Mouse (Mus musculus) urinary bladder, postnatal 25 days (tissue): Measurements from ENCODE around the gene Slc17a9.

Experiments used
- DNase-seq: peaks from one replicate; pipeline ENCODE4 v3.0.0; 2022; ENCODE audit warnings: low spot score

Gene Slc17a9

GRCm38 (mm10) chr2:180724585-180725413, at the start of gene Slc17a9:
Gene Slc17a9 (plus strand): TSS chr2:180725263.
- DNase-seq: peak; percentile 47

DNA sequence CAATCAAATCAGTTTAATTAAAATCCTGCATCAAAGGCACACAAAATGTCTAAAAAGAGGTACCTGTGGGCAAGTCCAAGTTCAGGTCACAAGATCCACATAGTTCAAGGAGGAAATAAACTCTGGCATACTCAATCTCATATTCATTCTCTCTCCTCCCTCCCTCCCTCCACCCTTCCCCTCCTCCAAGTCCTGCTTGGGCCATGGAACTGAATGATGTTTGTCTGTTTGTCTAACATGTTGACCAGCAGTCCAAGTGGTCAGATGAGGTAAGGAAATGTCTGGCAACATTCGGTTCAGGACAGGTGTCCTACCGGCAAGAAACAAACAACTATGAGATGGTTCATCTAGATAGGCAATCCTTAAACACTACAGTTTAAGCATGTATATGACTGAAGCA, 48.4 kb upstream of the Slc17a9 start:
- no peak for DNase-seq

DNA sequence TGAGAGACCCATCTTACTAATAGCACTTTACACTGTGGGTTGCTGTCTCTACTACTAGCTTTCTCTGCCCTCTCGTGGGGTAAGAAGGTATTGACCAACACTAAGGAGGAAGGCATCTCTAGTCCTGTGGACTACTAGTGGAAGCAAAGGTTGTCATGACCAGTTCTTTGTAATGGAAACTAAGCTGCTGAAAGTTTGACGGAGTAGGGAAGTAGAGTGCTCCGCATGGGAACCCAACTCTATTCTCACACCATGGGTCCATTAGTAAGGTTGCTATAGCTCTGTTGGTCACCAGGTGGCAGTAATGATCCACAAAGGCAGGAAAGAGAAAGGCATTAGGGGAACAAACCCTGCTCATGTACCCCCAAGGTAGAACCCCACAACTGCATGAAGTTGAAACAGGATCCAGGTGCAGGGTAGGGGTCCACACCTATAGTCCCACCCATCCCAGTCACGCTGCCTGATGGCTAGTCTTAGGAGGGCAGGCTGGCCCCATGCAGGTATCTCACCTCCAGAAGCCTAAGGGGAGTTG, 46.4 kb upstream of the Slc17a9 start:
- peak; percentile 55 for DNase-seq

- DNase-seq: no peak
Observed at GRCm38 (mm10) chr2:180681225-180681624, 43.8 kb upstream of the Slc17a9 start.

DNA sequence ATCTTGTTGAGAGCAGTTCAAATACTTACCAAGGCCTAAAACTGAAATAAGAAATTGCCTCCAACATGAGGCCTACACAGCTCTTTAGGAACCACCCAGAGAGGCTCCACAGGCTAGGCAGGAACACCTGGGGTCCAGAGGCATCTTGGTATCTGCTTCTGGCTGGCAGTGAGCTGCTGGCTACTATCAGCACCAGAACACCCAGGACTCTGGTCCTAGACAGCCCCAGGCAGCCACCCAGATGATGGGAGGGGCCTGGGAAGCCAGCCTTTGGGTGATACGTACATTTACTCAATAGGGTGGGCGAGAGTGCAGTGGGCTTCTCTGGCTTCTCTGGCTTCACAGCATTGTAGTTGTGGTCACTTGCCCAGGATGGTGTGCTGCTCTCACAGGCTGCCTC, 41.5 kb upstream of the Slc17a9 start:
- no peak for DNase-seq

GRCm38 (mm10) chr2:180684031-180684430, 41.0 kb upstream of the Slc17a9 start:
- no peak for DNase-seq

DNA sequence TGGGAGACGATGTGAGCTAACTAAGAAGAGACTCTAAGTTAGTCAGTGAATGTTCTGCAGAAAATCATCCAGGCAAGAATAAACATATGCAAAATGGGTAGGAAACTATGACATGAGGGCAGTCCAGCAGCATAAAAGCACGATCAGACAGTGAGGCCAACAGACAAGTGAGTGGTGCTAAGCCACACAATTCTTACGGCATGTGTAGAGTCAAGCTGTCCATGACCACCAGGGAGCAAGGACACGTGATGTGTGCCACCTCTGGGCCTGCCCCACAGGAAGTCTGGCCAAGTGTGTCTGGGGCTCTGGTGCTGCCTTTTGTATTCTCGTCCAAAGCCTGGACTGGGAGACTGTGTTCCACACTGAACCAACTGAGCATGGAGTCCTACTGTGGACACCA, 35.2 kb upstream of the Slc17a9 start:
- no peak for DNase-seq

DNA sequence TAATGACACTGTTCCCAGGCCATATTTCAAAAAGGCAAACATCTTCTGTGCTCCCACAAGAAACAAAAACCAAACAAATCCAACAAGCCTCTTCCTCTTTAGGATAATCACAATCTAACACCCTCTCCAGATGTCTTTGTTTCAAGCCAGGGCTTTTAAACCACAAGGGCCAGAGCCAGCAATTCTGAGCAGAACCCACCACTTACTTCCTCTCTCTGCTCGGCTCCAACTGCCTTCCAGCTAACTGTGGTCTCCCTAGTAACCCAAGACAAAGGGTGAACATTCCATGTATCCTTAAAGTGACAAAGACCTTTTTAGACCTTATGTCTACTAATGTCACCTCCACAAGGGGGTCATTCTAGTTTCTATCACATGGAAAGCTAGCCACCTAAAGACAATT, 32.4 kb upstream of the Slc17a9 start:
- DNase-seq: no peak

GRCm38 (mm10) chr2:180695176-180695575, 29.9 kb upstream of the Slc17a9 start:
- no peak for DNase-seq

- DNase-seq: no peak
Observed at GRCm38 (mm10) chr2:180700457-180700856, 24.6 kb upstream of the Slc17a9 start.

DNA sequence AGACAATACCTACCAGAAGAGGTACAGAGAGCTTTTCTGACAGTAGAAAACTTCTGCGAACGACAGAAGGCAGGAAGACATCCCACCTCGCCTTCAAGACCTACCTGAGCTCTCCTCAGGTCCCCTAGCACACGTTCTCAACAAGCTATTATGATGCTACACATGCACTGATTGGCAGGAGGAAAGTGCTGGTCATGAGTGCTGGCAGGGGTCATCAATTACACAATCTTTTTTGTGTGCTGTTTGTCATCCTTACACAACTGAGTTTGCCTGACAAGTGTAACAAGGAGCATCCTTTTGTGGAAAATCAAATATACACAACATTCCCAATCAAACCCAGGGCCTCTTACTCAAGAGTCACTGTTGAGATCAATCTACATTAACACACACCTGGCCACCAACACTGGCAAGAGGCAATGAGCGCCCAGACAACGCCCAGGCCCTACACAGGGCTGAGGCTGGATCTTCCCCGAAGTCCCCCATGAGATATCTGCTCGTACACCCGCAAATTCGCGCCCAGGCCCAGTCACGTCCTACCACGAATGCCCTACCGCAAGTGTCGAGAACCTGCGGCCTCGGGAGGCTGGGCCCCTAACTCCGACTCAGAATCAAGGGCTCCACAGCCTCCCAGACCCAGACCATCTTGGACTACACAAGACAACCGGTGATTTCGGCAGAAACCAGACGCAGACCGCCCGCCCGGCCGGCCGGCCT, 23.9 kb upstream of the Slc17a9 start:
- DNase-seq: no peak

- peak; percentile 89 for DNase-seq
Observed at GRCm38 (mm10) chr2:180701767-180702621, 23.1 kb upstream of the Slc17a9 start.

DNA sequence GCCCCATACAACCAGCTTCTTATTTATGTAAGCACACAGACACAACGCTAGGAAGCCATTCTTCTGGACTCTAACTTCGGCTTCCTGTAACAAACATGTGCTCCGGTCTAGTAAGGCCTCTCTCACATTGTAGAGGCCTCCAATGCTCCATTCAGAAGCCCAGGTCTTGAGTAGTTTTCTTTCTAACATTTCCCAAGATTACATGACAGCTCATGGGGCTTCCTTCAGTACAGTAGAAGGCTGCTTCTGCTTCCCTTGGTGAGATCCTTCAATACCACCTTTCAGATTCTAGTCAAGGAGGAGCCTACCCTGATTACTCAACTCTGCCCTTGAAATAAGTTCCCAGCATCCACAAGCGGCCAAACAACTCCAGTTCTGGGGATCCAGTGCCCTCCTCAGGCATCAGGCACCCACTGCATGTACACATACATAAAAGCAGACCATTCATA, 22.3 kb upstream of the Slc17a9 start:
- no peak for DNase-seq

GRCm38 (mm10) chr2:180703175-180703574, 21.9 kb upstream of the Slc17a9 start:
- DNase-seq: no peak

GRCm38 (mm10) chr2:180703645-180704359, 21.3 kb upstream of the Slc17a9 start:
- DNase-seq: no peak

DNA sequence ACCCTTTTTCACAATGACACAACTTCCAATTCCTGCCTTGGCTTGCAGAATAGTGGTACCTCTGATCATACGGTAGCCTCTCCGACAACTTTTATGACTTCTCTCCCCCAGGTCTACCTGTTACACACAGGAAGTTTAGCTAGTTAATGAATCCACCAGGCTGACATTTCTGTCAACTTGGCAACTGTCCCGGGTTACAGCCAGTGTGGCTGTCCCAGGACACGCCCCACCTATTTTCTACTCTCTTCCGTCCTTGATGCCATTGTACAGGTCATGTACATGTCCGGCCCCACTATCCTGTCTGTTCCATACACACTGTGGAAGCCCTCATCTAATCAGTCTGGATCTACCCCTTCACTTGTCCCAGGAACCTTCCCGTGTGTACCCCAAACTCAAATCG, 20.5 kb upstream of the Slc17a9 start:
- DNase-seq: peak; percentile 38

DNA sequence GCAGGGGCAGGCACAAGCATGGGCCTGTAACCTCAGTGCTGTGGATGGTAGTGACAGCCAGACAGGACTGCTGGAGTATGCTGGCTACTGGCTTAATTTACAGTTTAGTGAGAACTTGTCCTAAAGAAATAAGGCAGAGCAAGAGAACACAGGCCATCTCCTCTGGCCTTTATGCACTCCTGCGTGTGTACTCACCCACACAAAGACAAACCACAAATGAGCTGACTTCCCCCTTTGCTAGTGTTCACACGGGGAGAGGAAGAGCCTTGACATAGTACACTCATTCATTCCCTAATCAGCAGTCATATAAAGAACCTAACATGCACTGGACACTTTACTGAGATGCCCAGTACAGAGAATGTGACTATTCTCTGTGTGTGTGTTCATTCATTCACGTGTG, 20.0 kb upstream of the Slc17a9 start:
- no peak for DNase-seq

GRCm38 (mm10) chr2:180705975-180706374, 19.1 kb upstream of the Slc17a9 start:
- no peak for DNase-seq

DNA sequence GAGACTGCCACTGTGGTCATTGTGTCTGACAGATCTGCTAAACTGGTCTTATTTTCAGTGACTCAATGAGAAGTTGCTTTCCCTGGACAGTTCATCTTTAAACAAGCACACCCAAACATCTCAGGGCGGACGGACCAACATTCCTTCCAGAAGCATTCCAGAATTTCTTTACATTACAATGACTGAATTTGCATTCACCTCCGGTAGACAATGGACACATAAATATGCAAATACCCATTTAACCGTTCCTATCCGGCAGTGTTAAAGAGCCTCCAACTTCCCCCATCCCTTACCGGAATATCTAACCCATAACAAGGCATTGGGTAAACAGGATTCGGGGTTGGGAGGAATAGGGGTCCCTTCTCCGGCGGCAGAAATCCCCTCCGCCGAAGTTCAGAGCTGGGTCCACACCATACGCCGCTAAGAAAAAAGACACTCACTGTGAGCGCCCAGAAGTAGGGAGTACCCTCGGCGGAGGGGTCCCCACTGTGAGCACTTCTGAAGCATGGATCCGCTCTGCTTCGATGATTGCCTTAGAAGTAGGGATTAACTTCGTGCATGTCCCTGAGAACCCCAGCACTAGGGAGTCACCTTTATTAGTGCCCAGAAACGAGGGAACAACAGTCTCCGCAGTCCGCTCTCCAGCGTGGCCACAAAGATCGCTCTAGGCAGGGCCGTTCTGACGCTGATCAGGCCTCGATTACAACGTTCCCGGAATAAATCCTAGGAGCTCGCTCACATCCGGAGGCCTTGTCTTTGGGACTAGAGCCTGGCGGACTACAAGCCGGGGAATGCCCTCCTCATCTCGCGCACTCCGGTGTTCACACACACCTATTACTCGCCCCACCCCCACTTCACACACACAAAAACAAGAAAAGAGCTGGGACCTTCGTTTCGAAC, 15.8 kb upstream of the Slc17a9 start:
- no peak for DNase-seq

DNA sequence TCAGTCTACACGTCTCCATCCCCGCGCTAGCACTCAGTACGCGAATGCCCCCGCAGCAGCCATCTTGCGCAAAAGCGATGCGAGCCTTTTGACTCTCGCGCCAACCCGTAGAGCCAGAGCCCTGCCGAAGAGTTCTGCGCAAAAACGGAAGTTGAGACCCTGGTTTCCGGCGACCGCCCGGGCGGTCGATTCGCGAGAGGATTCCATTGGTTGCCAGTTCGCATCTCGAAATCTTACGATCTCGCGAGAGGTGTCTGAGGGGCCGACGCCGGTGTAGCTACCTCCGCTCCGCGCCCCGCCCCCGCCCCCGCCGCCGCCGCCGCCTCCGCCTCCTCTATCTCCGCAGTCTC, 15.2 kb upstream of the Slc17a9 start, which contains the start of the genes Dido1 and Gid8:
TSS of gene Dido1 (minus strand) at position 77 of the 350 bp plus-strand sequence.
TSS of gene Gid8 (plus strand) at position 195 of the 350 bp plus-strand sequence.
- DNase-seq: peak; percentile 92
